Mouse (Mus musculus): Measurements from ENCODE around the gene Tenm2. TPM values are rescaled to one million over a fixed set of nuclear protein-coding genes. Genes with fewer than 3 reads are reported as not detected.

Tenm2 gene
- polyA plus RNA-seq, 1 experiment from 2014 or later = 5.5 TPM

- no peak overlapping the region for H3K4me3 ChIP-seq (replicated peaks)
- no peaks in the 10 kb centered on the region for H3K27me3 ChIP-seq
- no peak overlapping the region for H3K27ac ChIP-seq (replicated peaks)
- 73% methylated on average over 7 of the region's 7 CpGs for WGBS
- no peak overlapping the region for H3K4me2 ChIP-seq (replicated peaks)
- H3K9me3 ChIP-seq (replicated peaks) = no peaks in the 10 kb centered on the region
- no peak overlapping the region for H3K9ac ChIP-seq
- ATAC-seq (ENCODE audit: insufficient number of reproducible peaks, low FRiP score, low TSS enrichment, low read depth) = no peak
- H3K36me3 ChIP-seq = no peaks in the 10 kb centered on the region
- H3K4me1 ChIP-seq = 0 out of 2 replicates have a peak, but pooled peaks cover 4% of the 10 kb centered on the region
These were observed 820.5 kb downstream of the Tenm2 start for GRCm38 (mm10) chr11:36415244-36415643.

GRCm38 (mm10) chr11:36410881-36411280 is 824.9 kb downstream of the Tenm2 start:
- Histone ChIP-seq H3K27ac (replicated peaks) (no peak overlapping the region), H3K4me2 (replicated peaks) (no peak overlapping the region), H3K4me3 (replicated peaks) (no peak overlapping the region), H3K4me1 (0 out of 2 replicates have a peak, but pooled peaks cover 4% of the 10 kb centered on the region), H3K36me3 (no peaks in the 10 kb centered on the region), H3K9me3 (replicated peaks) (no peaks in the 10 kb centered on the region), H3K9ac (no peak overlapping the region), H3K27me3 (no peaks in the 10 kb centered on the region)
- no peak for ATAC-seq (ENCODE audit: insufficient number of reproducible peaks, low FRiP score, low TSS enrichment, low read depth)
- WGBS = 43% methylated on average over 13 of the region's 13 CpGs

- Histone ChIP-seq H3K9ac (no peak overlapping the region), H3K4me3 (replicated peaks) (no peak overlapping the region), H3K9me3 (replicated peaks) (no peaks in the 10 kb centered on the region), H3K36me3 (no peaks in the 10 kb centered on the region), H3K27me3 (no peaks in the 10 kb centered on the region), H3K4me2 (replicated peaks) (no peak overlapping the region), H3K27ac (replicated peaks) (no peak overlapping the region), H3K4me1 (no peaks in the 10 kb centered on the region)
- no peak for ATAC-seq (ENCODE audit: insufficient number of reproducible peaks, low FRiP score, low TSS enrichment, low read depth)
- 40% methylated on average over 12 of the region's 12 CpGs for WGBS
These were observed 839.7 kb downstream of the Tenm2 start for GRCm38 (mm10) chr11:36395803-36396710.

- H3K36me3 ChIP-seq = no peaks in the 10 kb centered on the region
- ATAC-seq (ENCODE audit: insufficient number of reproducible peaks, low FRiP score, low TSS enrichment, low read depth) = no peak
- no peak overlapping the region for H3K4me3 ChIP-seq (replicated peaks)
- H3K27ac ChIP-seq (replicated peaks) = no peak overlapping the region
- no peaks in the 10 kb centered on the region for H3K9me3 ChIP-seq (replicated peaks)
- no peak overlapping the region for H3K9ac ChIP-seq
- WGBS = 72% methylated on average over 5 of the region's 5 CpGs
- no peak overlapping the region for H3K4me2 ChIP-seq (replicated peaks)
- H3K27me3 ChIP-seq = no peaks in the 10 kb centered on the region
- H3K4me1 ChIP-seq = no peaks in the 10 kb centered on the region
These were observed 851.1 kb downstream of the Tenm2 start for GRCm38 (mm10) chr11:36384696-36385095.

GRCm38 (mm10) chr11:36371814-36372213 is 864.0 kb downstream of the Tenm2 start:
- no peak overlapping the region for H3K27ac ChIP-seq (replicated peaks)
- H3K4me3 ChIP-seq (replicated peaks) = no peak overlapping the region
- H3K27me3 ChIP-seq = no peaks in the 10 kb centered on the region
- no peak overlapping the region for H3K9ac ChIP-seq
- H3K9me3 ChIP-seq (replicated peaks) = no peaks in the 10 kb centered on the region
- ATAC-seq (ENCODE audit: insufficient number of reproducible peaks, low FRiP score, low TSS enrichment, low read depth) = no peak
- no peaks in the 10 kb centered on the region for H3K36me3 ChIP-seq
- no peak overlapping the region for H3K4me2 ChIP-seq (replicated peaks)
- WGBS = 89% methylated on average over 7 of the region's 7 CpGs
- H3K4me1 ChIP-seq = no peaks in the 10 kb centered on the region

- Histone ChIP-seq H3K9ac (no peak overlapping the region), H3K9me3 (replicated peaks) (no peaks in the 10 kb centered on the region), H3K36me3 (no peaks in the 10 kb centered on the region), H3K4me2 (replicated peaks) (no peak overlapping the region), H3K27ac (replicated peaks) (no peak overlapping the region), H3K27me3 (no peaks in the 10 kb centered on the region), H3K4me3 (replicated peaks) (no peak overlapping the region), H3K4me1 (0 out of 2 replicates have a peak, but pooled peaks cover 3% of the 10 kb centered on the region)
- 93% methylated on average over 5 of the region's 5 CpGs for WGBS
- no peak for ATAC-seq (ENCODE audit: insufficient number of reproducible peaks, low FRiP score, low TSS enrichment, low read depth)
These were observed 870.7 kb downstream of the Tenm2 start for GRCm38 (mm10) chr11:36365067-36365466.

GRCm38 (mm10) chr11:36364441-36364840 is 871.3 kb downstream of the Tenm2 start:
- Histone ChIP-seq H3K27me3 (no peaks in the 10 kb centered on the region), H3K36me3 (no peaks in the 10 kb centered on the region), H3K4me1 (0 out of 2 replicates have a peak, but pooled peaks cover 3% of the 10 kb centered on the region), H3K4me3 (replicated peaks) (no peak overlapping the region), H3K9ac (no peak overlapping the region), H3K9me3 (replicated peaks) (no peaks in the 10 kb centered on the region), H3K27ac (replicated peaks) (no peak overlapping the region), H3K4me2 (replicated peaks) (no peak overlapping the region)
- ATAC-seq (ENCODE audit: insufficient number of reproducible peaks, low FRiP score, low TSS enrichment, low read depth) = no peak
- WGBS = 47% methylated on average over 9 of the region's 9 CpGs

GRCm38 (mm10) chr11:36362514-36362913 is 873.2 kb downstream of the Tenm2 start:
- no peak for ATAC-seq (ENCODE audit: insufficient number of reproducible peaks, low FRiP score, low TSS enrichment, low read depth)
- Histone ChIP-seq H3K4me1 (0 out of 2 replicates have a peak, but pooled peaks cover 3% of the 10 kb centered on the region), H3K9me3 (replicated peaks) (no peaks in the 10 kb centered on the region), H3K4me2 (replicated peaks) (no peak overlapping the region), H3K36me3 (no peaks in the 10 kb centered on the region), H3K9ac (no peak overlapping the region), H3K27me3 (no peaks in the 10 kb centered on the region), H3K4me3 (replicated peaks) (no peak overlapping the region), H3K27ac (replicated peaks) (no peak overlapping the region)
- WGBS = 72% methylated on average over 8 of the region's 8 CpGs

- no peaks in the 10 kb centered on the region for H3K27me3 ChIP-seq
- H3K27ac ChIP-seq (replicated peaks) = no peak overlapping the region
- H3K4me2 ChIP-seq (replicated peaks) = no peak overlapping the region
- ATAC-seq (ENCODE audit: insufficient number of reproducible peaks, low FRiP score, low TSS enrichment, low read depth) = no peak
- H3K4me1 ChIP-seq = 0 out of 2 replicates have a peak, but pooled peaks cover 4% of the 10 kb centered on the region
- H3K4me3 ChIP-seq (replicated peaks) = no peak overlapping the region
- H3K36me3 ChIP-seq = no peaks in the 10 kb centered on the region
- WGBS = 95% methylated on average over 1 of the region's 1 CpGs
- H3K9ac ChIP-seq = no peak overlapping the region
- H3K9me3 ChIP-seq (replicated peaks) = no peaks in the 10 kb centered on the region
These were observed 882.5 kb downstream of the Tenm2 start for GRCm38 (mm10) chr11:36353252-36353651.

- no peaks in the 10 kb centered on the region for H3K36me3 ChIP-seq
- 32% methylated on average over 6 of the region's 6 CpGs for WGBS
- H3K4me2 ChIP-seq (replicated peaks) = no peak overlapping the region
- no peak overlapping the region for H3K9ac ChIP-seq
- H3K27me3 ChIP-seq = no peaks in the 10 kb centered on the region
- 0 out of 2 replicates have a peak, but pooled peaks cover 4% of the 10 kb centered on the region for H3K4me1 ChIP-seq
- H3K9me3 ChIP-seq (replicated peaks) = no peaks in the 10 kb centered on the region
- ATAC-seq (ENCODE audit: insufficient number of reproducible peaks, low FRiP score, low TSS enrichment, low read depth) = no peak
- H3K27ac ChIP-seq (replicated peaks) = no peak overlapping the region
- no peak overlapping the region for H3K4me3 ChIP-seq (replicated peaks)
These were observed 884.0 kb downstream of the Tenm2 start for GRCm38 (mm10) chr11:36351752-36352151.

- H3K9ac ChIP-seq = no peak overlapping the region
- 72% methylated on average over 6 of the region's 6 CpGs for WGBS
- 0 out of 2 replicates have a peak, but pooled peaks cover 4% of the 10 kb centered on the region for H3K4me1 ChIP-seq
- H3K4me3 ChIP-seq (replicated peaks) = no peak overlapping the region
- H3K27ac ChIP-seq (replicated peaks) = no peak overlapping the region
- no peaks in the 10 kb centered on the region for H3K27me3 ChIP-seq
- no peaks in the 10 kb centered on the region for H3K9me3 ChIP-seq (replicated peaks)
- H3K36me3 ChIP-seq = no peaks in the 10 kb centered on the region
- ATAC-seq (ENCODE audit: insufficient number of reproducible peaks, low FRiP score, low TSS enrichment, low read depth) = no peak
- no peak overlapping the region for H3K4me2 ChIP-seq (replicated peaks)
These were observed 884.4 kb downstream of the Tenm2 start for GRCm38 (mm10) chr11:36351341-36351740.
